Mouse (Mus musculus) hindbrain, embryonic 13.5 days (tissue): ENCODE measurements around the gene Abtb1. TPM values are rescaled to one million over a fixed set of nuclear protein-coding genes. Genes with fewer than 3 reads are reported as not detected.
A peak's percentile ranks its signal among the peaks of the same experiment; 100 is the strongest.

Source experiments
- ATAC-seq: fragments of 200-750 bp; cut with Nextera tagmentation; 2 replicates; pipeline ENCODE4 v1.8.0; 2017; ENCODE audit warnings: moderate TSS enrichment; ENCODE audit not compliant: low FRiP score
- H3K27ac ChIP-seq: fragments of 300-500 bp; sonication (generic); 2 replicates; pipeline ENCODE4 v1.5.1; 2015; ENCODE audit warnings: inconsistent platforms, mild to moderate bottlenecking, moderate library complexity
- H3K27me3 ChIP-seq: fragments of 300-500 bp; sonication (generic); 2 replicates; pipeline ENCODE4 v1.6.1; 2015; ENCODE audit warnings: mild to moderate bottlenecking, inconsistent platforms
- H3K36me3 ChIP-seq: fragments of 300-500 bp; sonication (generic); 2 replicates; pipeline ENCODE4 v1.6.1; 2015; ENCODE audit warnings: mild to moderate bottlenecking, inconsistent platforms
- H3K4me1 ChIP-seq: fragments of 300-500 bp; sonication (generic); replicated peaks from 2 replicates; pipeline ENCODE4 v1.6.1; 2015; ENCODE audit warnings: inconsistent platforms
- H3K4me2 ChIP-seq: fragments of 300-500 bp; sonication (generic); 2 replicates; pipeline ENCODE4 v1.6.1; 2015; ENCODE audit warnings: inconsistent platforms, mild to moderate bottlenecking, moderate library complexity
- H3K4me3 ChIP-seq: fragments of 300-500 bp; sonication (generic); 2 replicates; pipeline ENCODE4 v1.5.1; 2015; ENCODE audit warnings: mild to moderate bottlenecking, inconsistent platforms
- H3K9ac ChIP-seq: fragments of 300-500 bp; sonication (generic); 2 replicates; pipeline ENCODE4 v1.6.1; 2015; ENCODE audit warnings: mild to moderate bottlenecking, inconsistent platforms
- H3K9me3 ChIP-seq: fragments of 300-500 bp; sonication (generic); 2 replicates; pipeline ENCODE4 v1.6.1; 2016; ENCODE audit warnings: inconsistent platforms
- WGBS: fragments of 180-500 bp; shearing (Covaris S2); methylation state at CpG from one replicate; pipeline ENCODE4 v1.1.7; 2015; 5-methylcytosine and 5-hydroxymethylcytosine counted together
- polyA plus RNA-seq: library from polyadenylated mRNA; unstranded; fragments of >200 nt; fragmentation: Nextera tagmentation; extraction: Ambion mirVana; gene quantifications from 2 replicates; pipeline ENCODE4 v1.2.1, GENCODE M21; 2015

Abtb1 gene
- polyA plus RNA-seq, 1 experiment from 2014 or later = 36.3 TPM

GRCm38 (mm10) chr6:88873965-88874867 lies 32.4 kb upstream of the Abtb1 start:
- Histone ChIP-seq H3K27me3 (no peaks in the 10 kb centered on the region), H3K9me3 (no peaks in the 10 kb centered on the region), H3K36me3 (peaks cover 3% of the 10 kb centered on the region), H3K9ac (peak overlapping the region; percentile 98), H3K27ac (peak overlapping the region; percentile 97), H3K4me2 (peak overlapping the region; percentile 74), H3K4me3 (peak overlapping the region; percentile 90), H3K4me1 (peaks cover 53% of the 10 kb centered on the region)
- ATAC-seq = peak; percentile 53
- WGBS = 1% methylated on average over 65 of the region's 74 CpGs

DNA sequence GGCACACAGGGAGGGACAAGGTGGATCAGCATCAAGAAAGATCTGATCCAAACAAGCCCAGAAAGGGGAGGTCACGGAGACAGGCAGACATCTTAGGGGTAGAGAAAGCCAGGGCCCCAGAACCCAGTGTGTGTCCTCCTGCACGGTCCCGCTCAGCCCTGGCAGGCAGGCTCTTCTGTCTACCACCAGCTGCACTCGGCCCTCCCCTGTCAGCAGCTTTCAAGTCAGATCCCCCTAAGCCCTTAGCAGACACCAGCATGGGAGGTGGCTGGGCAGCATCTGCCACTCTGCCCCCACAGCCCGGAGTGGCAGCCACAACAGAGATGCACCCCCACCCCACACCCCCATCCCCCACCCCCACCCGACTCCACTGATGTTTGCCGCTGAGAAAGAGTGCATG lies 31.0 kb upstream of the Abtb1 start:
- H3K4me1 ChIP-seq = peaks cover 55% of the 10 kb centered on the region
- H3K4me3 ChIP-seq = peak overlapping the region; percentile 90
- peaks cover 9% of the 10 kb centered on the region for H3K36me3 ChIP-seq
- H3K9me3 ChIP-seq = no peaks in the 10 kb centered on the region
- ATAC-seq = no peak
- H3K4me2 ChIP-seq = peak overlapping the region; percentile 74
- 14% methylated on average over 7 of the region's 7 CpGs for WGBS
- no peaks in the 10 kb centered on the region for H3K27me3 ChIP-seq
- H3K9ac ChIP-seq = peak overlapping the region; percentile 98
- H3K27ac ChIP-seq = peak overlapping the region; percentile 97

GRCm38 (mm10) chr6:88871546-88871945 lies 29.8 kb upstream of the Abtb1 start:
- no peaks in the 10 kb centered on the region for H3K27me3 ChIP-seq
- H3K4me1 ChIP-seq = peaks cover 62% of the 10 kb centered on the region
- H3K4me2 ChIP-seq = peak overlapping the region; percentile 74
- H3K9ac ChIP-seq = peak overlapping the region; percentile 98; the same call in 1 of the 2 replicates
- ATAC-seq = peak; percentile 8; the same call in 1 of the 2 replicates
- WGBS = 21% methylated on average over 8 of the region's 8 CpGs
- H3K36me3 ChIP-seq = peaks cover 18% of the 10 kb centered on the region
- H3K27ac ChIP-seq = peak overlapping the region; percentile 97
- H3K9me3 ChIP-seq = no peaks in the 10 kb centered on the region
- H3K4me3 ChIP-seq = peak overlapping the region; percentile 90

DNA sequence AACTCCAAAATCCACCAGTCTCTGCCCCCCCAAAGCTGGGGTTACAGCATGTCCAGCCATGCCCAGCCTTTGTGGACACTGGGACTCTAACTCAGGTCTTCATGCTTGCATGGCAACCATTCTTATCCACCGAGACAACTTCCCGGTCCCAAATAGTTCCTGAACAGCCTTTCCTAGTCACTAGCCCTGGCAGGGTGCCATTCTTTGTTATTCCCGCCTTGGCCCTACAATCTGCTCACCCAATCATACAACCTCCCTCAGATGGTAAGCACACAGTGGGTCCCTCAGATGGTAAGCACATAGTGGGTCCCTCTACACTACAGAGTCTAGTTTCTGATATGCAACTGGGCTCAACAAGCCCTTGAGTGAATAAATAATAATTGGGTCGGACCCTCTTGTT lies 28.8 kb upstream of the Abtb1 start:
- ATAC-seq = no peak
- H3K9me3 ChIP-seq = no peaks in the 10 kb centered on the region
- peak overlapping the region; percentile 97 for H3K27ac ChIP-seq
- H3K9ac ChIP-seq = no peak overlapping the region
- no peaks in the 10 kb centered on the region for H3K27me3 ChIP-seq
- H3K4me3 ChIP-seq = no peak overlapping the region
- WGBS = 42% methylated on average over 4 of the region's 4 CpGs
- peak overlapping the region; percentile 74 for H3K4me2 ChIP-seq
- peaks cover 20% of the 10 kb centered on the region for H3K36me3 ChIP-seq
- H3K4me1 ChIP-seq = peaks cover 70% of the 10 kb centered on the region

DNA sequence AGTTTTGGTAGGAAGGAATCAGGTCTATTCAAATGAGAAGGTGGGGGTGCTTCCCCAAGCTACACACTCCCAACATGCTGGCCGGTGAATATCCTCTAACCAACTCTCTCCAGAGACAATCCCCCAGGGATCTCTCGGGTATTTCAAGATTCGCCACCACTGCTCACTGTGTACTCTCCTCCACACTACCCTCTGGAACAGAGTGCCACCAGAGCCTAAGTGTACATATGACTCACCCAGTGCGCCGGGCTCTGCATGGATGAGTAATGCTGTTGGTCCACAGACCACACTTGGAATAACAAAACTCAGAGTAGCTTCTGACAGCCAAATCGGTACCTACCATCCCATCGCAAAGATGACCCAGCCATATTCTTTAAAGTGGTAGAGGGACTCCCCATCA lies 27.7 kb upstream of the Abtb1 start:
- no peak for ATAC-seq
- H3K9me3 ChIP-seq = no peaks in the 10 kb centered on the region
- H3K4me2 ChIP-seq = no peak overlapping the region
- WGBS = 81% methylated on average over 7 of the region's 7 CpGs
- H3K4me1 ChIP-seq = peaks cover 65% of the 10 kb centered on the region
- H3K9ac ChIP-seq = no peak overlapping the region
- H3K36me3 ChIP-seq = peaks cover 31% of the 10 kb centered on the region
- H3K4me3 ChIP-seq = no peak overlapping the region
- H3K27ac ChIP-seq = no peak overlapping the region
- no peaks in the 10 kb centered on the region for H3K27me3 ChIP-seq

- no peak for ATAC-seq
- H3K36me3 ChIP-seq = peaks cover 66% of the 10 kb centered on the region
Observed at GRCm38 (mm10) chr6:88865704-88866103, 23.9 kb upstream of the Abtb1 start.

GRCm38 (mm10) chr6:88860914-88861313 lies 19.1 kb upstream of the Abtb1 start:
- ATAC-seq = no peak
- Histone ChIP-seq H3K4me2 (no peak overlapping the region), H3K27ac (no peak overlapping the region), H3K4me3 (no peak overlapping the region), H3K27me3 (no peaks in the 10 kb centered on the region), H3K4me1 (peaks cover 5% of the 10 kb centered on the region; the same call in 1 of the 2 replicates), H3K9ac (no peak overlapping the region), H3K36me3 (peaks cover 89% of the 10 kb centered on the region), H3K9me3 (no peaks in the 10 kb centered on the region)
- 18% methylated on average over 2 of the region's 2 CpGs for WGBS

More at GRCm38 (mm10) chr6:88865704-88866103, 23.9 kb upstream of the Abtb1 start:
- no peaks in the 10 kb centered on the region for H3K27me3 ChIP-seq
- no peak overlapping the region for H3K9ac ChIP-seq
- no peak overlapping the region for H3K4me3 ChIP-seq
- H3K4me1 ChIP-seq = peaks cover 32% of the 10 kb centered on the region
- H3K9me3 ChIP-seq = no peaks in the 10 kb centered on the region
- WGBS = 81% methylated on average over 7 of the region's 7 CpGs
- H3K27ac ChIP-seq = no peak overlapping the region
- H3K4me2 ChIP-seq = no peak overlapping the region

- peaks cover 18% of the 10 kb centered on the region; the same call in 1 of the 2 replicates for H3K4me1 ChIP-seq
- H3K4me3 ChIP-seq = no peak overlapping the region
- 63% methylated on average over 7 of the region's 7 CpGs for WGBS
- H3K4me2 ChIP-seq = no peak overlapping the region
- H3K27me3 ChIP-seq = no peaks in the 10 kb centered on the region
- no peak for ATAC-seq
- peaks cover 89% of the 10 kb centered on the region for H3K36me3 ChIP-seq
- H3K9me3 ChIP-seq = no peaks in the 10 kb centered on the region
- no peak overlapping the region for H3K9ac ChIP-seq
- no peak overlapping the region; the same call in 1 of the 2 replicates for H3K27ac ChIP-seq
Observed at GRCm38 (mm10) chr6:88858341-88858740, 16.6 kb upstream of the Abtb1 start.

DNA sequence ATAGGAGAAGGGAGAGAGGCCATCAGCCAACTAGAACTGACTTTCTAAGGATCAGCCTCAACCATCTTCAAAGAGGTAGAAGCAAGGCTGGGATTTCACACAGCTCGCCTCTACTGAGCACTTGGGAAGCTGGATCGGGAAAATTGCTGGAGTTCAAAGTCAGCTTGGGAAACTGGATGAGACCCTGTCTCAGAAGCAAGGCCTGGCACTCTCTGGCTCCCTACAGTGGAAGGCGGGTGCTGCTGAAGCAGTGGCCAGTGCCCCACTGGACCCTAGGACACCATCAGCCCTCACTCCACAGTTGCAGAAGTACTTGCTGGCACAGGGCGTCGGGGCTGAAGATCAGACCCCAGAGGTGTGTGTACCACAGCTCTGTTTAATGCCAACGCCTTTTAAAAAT lies 16.0 kb upstream of the Abtb1 start:
- Histone ChIP-seq H3K4me2 (no peak overlapping the region), H3K9ac (no peak overlapping the region), H3K27me3 (no peaks in the 10 kb centered on the region), H3K4me1 (peaks cover 21% of the 10 kb centered on the region; the same call in 1 of the 2 replicates), H3K9me3 (no peaks in the 10 kb centered on the region), H3K36me3 (peaks cover 89% of the 10 kb centered on the region), H3K27ac (no peak overlapping the region), H3K4me3 (no peak overlapping the region)
- whole genome bisulfite sequencing = 88% methylated on average over 6 of the region's 6 CpGs
- ATAC-seq = no peak

- Histone ChIP-seq H3K27me3 (no peaks in the 10 kb centered on the region), H3K27ac (no peak overlapping the region), H3K4me3 (no peak overlapping the region), H3K9me3 (no peaks in the 10 kb centered on the region), H3K36me3 (peaks cover 87% of the 10 kb centered on the region), H3K4me1 (peaks cover 21% of the 10 kb centered on the region; the same call in 1 of the 2 replicates), H3K9ac (no peak overlapping the region), H3K4me2 (no peak overlapping the region)
- WGBS = 46% methylated on average over 9 of the region's 9 CpGs
- no peak for ATAC-seq
Observed at GRCm38 (mm10) chr6:88857249-88857648, 15.5 kb upstream of the Abtb1 start.

GRCm38 (mm10) chr6:88855636-88856035 lies 13.9 kb upstream of the Abtb1 start:
- peaks cover 79% of the 10 kb centered on the region for H3K36me3 ChIP-seq
- H3K9ac ChIP-seq = no peak overlapping the region
- 0 out of 2 replicates have a peak, but pooled peaks have one; percentile 25 for ATAC-seq
- no peaks in the 10 kb centered on the region for H3K27me3 ChIP-seq
- H3K4me2 ChIP-seq = no peak overlapping the region
- H3K27ac ChIP-seq = no peak overlapping the region
- H3K4me1 ChIP-seq = peaks cover 21% of the 10 kb centered on the region; the same call in 1 of the 2 replicates
- no peaks in the 10 kb centered on the region for H3K9me3 ChIP-seq
- WGBS = 28% methylated on average over 5 of the region's 5 CpGs
- no peak overlapping the region for H3K4me3 ChIP-seq

GRCm38 (mm10) chr6:88854509-88854908 lies 12.7 kb upstream of the Abtb1 start:
- H3K27ac ChIP-seq = no peak overlapping the region
- 76% methylated on average over 5 of the region's 5 CpGs for WGBS
- ATAC-seq = no peak
- H3K4me2 ChIP-seq = no peak overlapping the region
- peaks cover 78% of the 10 kb centered on the region for H3K36me3 ChIP-seq
- H3K9me3 ChIP-seq = no peaks in the 10 kb centered on the region
- peaks cover 23% of the 10 kb centered on the region; the same call in 1 of the 2 replicates for H3K4me1 ChIP-seq
- no peaks in the 10 kb centered on the region for H3K27me3 ChIP-seq
- H3K4me3 ChIP-seq = no peak overlapping the region
- no peak overlapping the region for H3K9ac ChIP-seq
